Mouse (Mus musculus) embryonic facial prominence, embryonic 12.5 days (tissue): ENCODE results near the gene Arpc3. TPM values are rescaled to one million over a fixed set of nuclear protein-coding genes. Genes with fewer than 3 reads are reported as not detected.

Source experiments
- ATAC-seq: fragments of 200-750 bp; cut with Nextera tagmentation; 2 replicates; pipeline ENCODE4 v1.8.0; 2017; ENCODE audit not compliant: insufficient number of reproducible peaks, insufficient read depth, low FRiP score, low TSS enrichment
- H3K27ac ChIP-seq: fragments of 300-500 bp; sonication (generic); 2 replicates; pipeline ENCODE4 v1.5.1; 2016; ENCODE audit warnings: mild to moderate bottlenecking
- H3K27me3 ChIP-seq: fragments of 300-500 bp; sonication (generic); 2 replicates; pipeline ENCODE4 v1.6.1; 2016; ENCODE audit warnings: mild to moderate bottlenecking, moderate library complexity
- H3K36me3 ChIP-seq: fragments of 300-500 bp; sonication (generic); 2 replicates; pipeline ENCODE4 v1.6.1; 2016; ENCODE audit warnings: mild to moderate bottlenecking
- H3K4me1 ChIP-seq: fragments of 300-500 bp; sonication (generic); 2 replicates; pipeline ENCODE4 v1.6.1; 2016
- H3K4me2 ChIP-seq: fragments of 300-500 bp; sonication (generic); replicated peaks from 2 replicates; pipeline ENCODE4 v1.6.1; 2016; ENCODE audit warnings: mild to moderate bottlenecking, moderate library complexity
- H3K4me3 ChIP-seq: fragments of 300-500 bp; sonication (generic); 2 replicates; pipeline ENCODE4 v1.5.1; 2016; ENCODE audit warnings: mild to moderate bottlenecking
- H3K9ac ChIP-seq: fragments of 300-500 bp; sonication (generic); 2 replicates; pipeline ENCODE4 v1.6.1; 2016; ENCODE audit warnings: mild to moderate bottlenecking, moderate library complexity
- H3K9me3 ChIP-seq: fragments of 300-500 bp; sonication (generic); 2 replicates; pipeline ENCODE4 v1.6.1; 2016; ENCODE audit warnings: mild to moderate bottlenecking, moderate library complexity
- WGBS: fragments of 180-500 bp; shearing (Covaris S2); methylation state at CpG from one replicate; pipeline ENCODE4 v1.1.7; 2016; 5-methylcytosine and 5-hydroxymethylcytosine counted together
- polyA plus RNA-seq: library from polyadenylated mRNA; unstranded; fragments of >200 nt; fragmentation: Nextera tagmentation; extraction: Ambion mirVana; gene quantifications from 2 replicates; pipeline ENCODE4 v1.2.1, GENCODE M21; 2016

Gene Arpc3
- polyA plus RNA-seq, 1 experiment from 2014 or later, result 88.9 TPM

GRCm38 (mm10) chr5:122421271-122422068 lies 29.8 kb downstream of the Arpc3 start, which contains the start of gene Anapc7:
Gene Anapc7, plus strand, starts transcription at chr5:122421693.
- Histone ChIP-seq H3K4me2 (peak within 1 kb of the TSS; percentile 78), H3K27me3 (no peaks in the 10 kb centered on the region), H3K27ac (peak within 1 kb of the TSS; percentile 94), H3K9me3 (no peaks in the 10 kb centered on the region), H3K4me1 (peaks cover 16% of the 10 kb centered on the region), H3K9ac (peak within 1 kb of the TSS; percentile 97), H3K4me3 (peak within 1 kb of the TSS; percentile 92), H3K36me3 (peaks cover 3% of the 10 kb centered on the region; the same call in 1 of the 2 replicates)
- 0 out of 2 replicates have a peak, but pooled peaks have one; percentile 23 for ATAC-seq
- 24% methylated on average over 17 of the region's 17 CpGs for WGBS

GRCm38 (mm10) chr5:122422071-122422964 lies 30.6 kb downstream of the Arpc3 start:
- H3K9ac ChIP-seq, result peak overlapping the region; percentile 97
- H3K4me2 ChIP-seq, result peak overlapping the region; percentile 78
- no peaks in the 10 kb centered on the region for H3K27me3 ChIP-seq
- peak; percentile 86 for ATAC-seq
- peaks cover 16% of the 10 kb centered on the region for H3K4me1 ChIP-seq
- under 1% methylated on average over 73 of the region's 73 CpGs for WGBS
- H3K9me3 ChIP-seq, result no peaks in the 10 kb centered on the region
- peak overlapping the region; percentile 94 for H3K27ac ChIP-seq
- H3K36me3 ChIP-seq, result peaks cover 3% of the 10 kb centered on the region; the same call in 1 of the 2 replicates
- peak overlapping the region; percentile 92 for H3K4me3 ChIP-seq

- H3K9ac ChIP-seq, result peak overlapping the region; percentile 97
- WGBS, result 37% methylated on average over 15 of the region's 15 CpGs
- peaks cover 16% of the 10 kb centered on the region for H3K4me1 ChIP-seq
- H3K4me3 ChIP-seq, result peak overlapping the region; percentile 92
- no peak for ATAC-seq
- H3K36me3 ChIP-seq, result peaks cover 6% of the 10 kb centered on the region
- no peak overlapping the region for H3K27ac ChIP-seq
- no peaks in the 10 kb centered on the region for H3K27me3 ChIP-seq
- H3K9me3 ChIP-seq, result no peaks in the 10 kb centered on the region
- peak overlapping the region; percentile 78 for H3K4me2 ChIP-seq
Observed at GRCm38 (mm10) chr5:122423083-122423482, 31.4 kb downstream of the Arpc3 start.

- H3K9me3 ChIP-seq, result no peaks in the 10 kb centered on the region
- H3K9ac ChIP-seq, result no peak overlapping the region
- peaks cover 16% of the 10 kb centered on the region for H3K4me1 ChIP-seq
- H3K4me2 ChIP-seq, result no peak overlapping the region
- H3K27me3 ChIP-seq, result no peaks in the 10 kb centered on the region
- no peak overlapping the region for H3K4me3 ChIP-seq
- no peak for ATAC-seq
- 89% methylated on average over 2 of the region's 2 CpGs for WGBS
- H3K27ac ChIP-seq, result no peak overlapping the region
- H3K36me3 ChIP-seq, result peaks cover 30% of the 10 kb centered on the region
Observed at GRCm38 (mm10) chr5:122425550-122425949, 33.9 kb downstream of the Arpc3 start.

GRCm38 (mm10) chr5:122430036-122430775 lies 38.5 kb downstream of the Arpc3 start:
- Histone ChIP-seq H3K4me3 (no peak overlapping the region), H3K9ac (no peak overlapping the region), H3K36me3 (peaks cover 75% of the 10 kb centered on the region), H3K9me3 (no peaks in the 10 kb centered on the region), H3K4me2 (no peak overlapping the region), H3K4me1 (no peaks in the 10 kb centered on the region), H3K27me3 (no peaks in the 10 kb centered on the region), H3K27ac (no peak overlapping the region)
- 88% methylated on average over 4 of the region's 4 CpGs for WGBS
- 0 out of 2 replicates have a peak, but pooled peaks have one; percentile 28 for ATAC-seq

- H3K27me3 ChIP-seq, result no peaks in the 10 kb centered on the region
- 96% methylated on average over 8 of the region's 8 CpGs for WGBS
- no peak overlapping the region for H3K4me2 ChIP-seq
- no peak overlapping the region for H3K9ac ChIP-seq
- ATAC-seq, result no peak
- H3K4me3 ChIP-seq, result no peak overlapping the region
- H3K4me1 ChIP-seq, result no peaks in the 10 kb centered on the region
- no peaks in the 10 kb centered on the region for H3K9me3 ChIP-seq
- no peak overlapping the region for H3K27ac ChIP-seq
- peaks cover 83% of the 10 kb centered on the region for H3K36me3 ChIP-seq
Observed at GRCm38 (mm10) chr5:122431221-122431620, 39.5 kb downstream of the Arpc3 start.

GRCm38 (mm10) chr5:122434541-122434940 lies 42.9 kb downstream of the Arpc3 start:
- no peak for ATAC-seq
- H3K36me3 ChIP-seq, result peaks cover 96% of the 10 kb centered on the region
- H3K4me3 ChIP-seq, result no peak overlapping the region

GRCm38 (mm10) chr5:122439400-122440094 lies 47.9 kb downstream of the Arpc3 start:
- no peak overlapping the region for H3K4me2 ChIP-seq
- H3K27me3 ChIP-seq, result no peaks in the 10 kb centered on the region
- H3K9me3 ChIP-seq, result no peaks in the 10 kb centered on the region
- no peak overlapping the region for H3K9ac ChIP-seq
- WGBS, result 87% methylated on average over 19 of the region's 19 CpGs
- no peaks in the 10 kb centered on the region for H3K4me1 ChIP-seq
- ATAC-seq, result no peak
- H3K36me3 ChIP-seq, result peaks cover 98% of the 10 kb centered on the region
- no peak overlapping the region for H3K4me3 ChIP-seq
- 0 out of 2 replicates have a peak overlapping the region, but pooled peaks have one; percentile 41 for H3K27ac ChIP-seq

More at GRCm38 (mm10) chr5:122434541-122434940, 42.9 kb downstream of the Arpc3 start:
- H3K27me3 ChIP-seq, result no peaks in the 10 kb centered on the region
- H3K9ac ChIP-seq, result no peak overlapping the region
- no peaks in the 10 kb centered on the region for H3K9me3 ChIP-seq
- H3K27ac ChIP-seq, result no peak overlapping the region
- H3K4me2 ChIP-seq, result no peak overlapping the region
- 77% methylated on average over 4 of the region's 4 CpGs for WGBS
- no peaks in the 10 kb centered on the region for H3K4me1 ChIP-seq

- WGBS, result 95% methylated on average over 12 of the region's 12 CpGs
- Histone ChIP-seq H3K36me3 (peaks cover 98% of the 10 kb centered on the region), H3K4me2 (no peak overlapping the region), H3K27ac (no peak overlapping the region), H3K4me3 (no peak overlapping the region), H3K9ac (no peak overlapping the region), H3K4me1 (no peaks in the 10 kb centered on the region), H3K27me3 (no peaks in the 10 kb centered on the region), H3K9me3 (no peaks in the 10 kb centered on the region)
- ATAC-seq, result no peak
Observed at GRCm38 (mm10) chr5:122440095-122440630, 48.5 kb downstream of the Arpc3 start.

GRCm38 (mm10) chr5:122444492-122444891 lies 52.8 kb downstream of the Arpc3 start:
- WGBS, result 91% methylated on average over 10 of the region's 10 CpGs
- peaks cover 83% of the 10 kb centered on the region for H3K36me3 ChIP-seq
- no peaks in the 10 kb centered on the region for H3K9me3 ChIP-seq

More at GRCm38 (mm10) chr5:122444492-122444891, 52.8 kb downstream of the Arpc3 start:
- no peak overlapping the region for H3K27ac ChIP-seq
- ATAC-seq, result no peak
- H3K27me3 ChIP-seq, result no peaks in the 10 kb centered on the region
- no peak overlapping the region for H3K4me3 ChIP-seq
- no peaks in the 10 kb centered on the region for H3K4me1 ChIP-seq
- no peak overlapping the region for H3K4me2 ChIP-seq
- no peak overlapping the region for H3K9ac ChIP-seq
